Mouse (Mus musculus): ENCODE results near the gene Dnal1. TPM values are rescaled to one million over a fixed set of nuclear protein-coding genes. Genes with fewer than 3 reads are reported as not detected.

The Dnal1 gene
- polyA plus RNA-seq, 1 experiment from 2014 or later, result 4.9 TPM

- no peaks in the 10 kb centered on the region for H3K27me3 ChIP-seq
- H3K4me2 ChIP-seq, result no peak overlapping the region
- no peaks in the 10 kb centered on the region for H3K4me1 ChIP-seq (replicated peaks)
- WGBS, result 93% methylated on average over 8 of the region's 8 CpGs
- no peaks in the 10 kb centered on the region for H3K9me3 ChIP-seq
- H3K36me3 ChIP-seq, result peaks cover 36% of the 10 kb centered on the region
- no peak overlapping the region for H3K27ac ChIP-seq (replicated peaks)
- no peak for ATAC-seq (ENCODE audit: low read depth)
- no peak overlapping the region for H3K9ac ChIP-seq
- no peak overlapping the region for H3K4me3 ChIP-seq
Observed at GRCm38 (mm10) chr12:84129931-84130330, 15.8 kb downstream of the Dnal1 start.

- Histone ChIP-seq H3K4me3 (no peak overlapping the region), H3K36me3 (peaks cover 56% of the 10 kb centered on the region), H3K9ac (no peak overlapping the region), H3K27ac (replicated peaks) (no peak overlapping the region), H3K4me2 (no peak overlapping the region), H3K27me3 (no peaks in the 10 kb centered on the region), H3K4me1 (replicated peaks) (no peaks in the 10 kb centered on the region), H3K9me3 (no peaks in the 10 kb centered on the region)
- no peak for ATAC-seq (ENCODE audit: low read depth)
- 53% methylated on average over 3 of the region's 3 CpGs for WGBS
Observed at GRCm38 (mm10) chr12:84132265-84132664, 18.1 kb downstream of the Dnal1 start.

- no peak overlapping the region for H3K27ac ChIP-seq (replicated peaks)
- no peak overlapping the region for H3K4me2 ChIP-seq
- H3K4me3 ChIP-seq, result no peak overlapping the region
- H3K9me3 ChIP-seq, result no peaks in the 10 kb centered on the region
- H3K27me3 ChIP-seq, result no peaks in the 10 kb centered on the region
- no peak overlapping the region for H3K9ac ChIP-seq
- H3K4me1 ChIP-seq (replicated peaks), result no peaks in the 10 kb centered on the region
- H3K36me3 ChIP-seq, result peaks cover 47% of the 10 kb centered on the region
- no peak for ATAC-seq (ENCODE audit: low read depth)
- WGBS, result 93% methylated on average over 7 of the region's 7 CpGs
Observed at GRCm38 (mm10) chr12:84137131-84137530, 23.0 kb downstream of the Dnal1 start.

GRCm38 (mm10) chr12:84140135-84140534, 26.0 kb downstream of the Dnal1 start:
- Histone ChIP-seq H3K9ac (no peak overlapping the region), H3K4me3 (no peak overlapping the region), H3K27ac (replicated peaks) (no peak overlapping the region), H3K4me2 (no peak overlapping the region), H3K36me3 (peaks cover 47% of the 10 kb centered on the region), H3K27me3 (no peaks in the 10 kb centered on the region), H3K4me1 (replicated peaks) (no peaks in the 10 kb centered on the region), H3K9me3 (no peaks in the 10 kb centered on the region)
- ATAC-seq (ENCODE audit: low read depth), result no peak
- 77% methylated on average over 4 of the region's 4 CpGs for WGBS

- Histone ChIP-seq H3K4me2 (no peak overlapping the region), H3K27me3 (no peaks in the 10 kb centered on the region), H3K4me3 (no peak overlapping the region), H3K4me1 (replicated peaks) (no peaks in the 10 kb centered on the region), H3K27ac (replicated peaks) (no peak overlapping the region), H3K9me3 (no peaks in the 10 kb centered on the region), H3K36me3 (peaks cover 36% of the 10 kb centered on the region), H3K9ac (no peak overlapping the region)
- WGBS, result 93% methylated on average over 4 of the region's 4 CpGs
- no peak for ATAC-seq (ENCODE audit: low read depth)
Observed at GRCm38 (mm10) chr12:84141271-84141670, 27.1 kb downstream of the Dnal1 start.

- Histone ChIP-seq H3K4me3 (no peak overlapping the region), H3K36me3 (peaks cover 27% of the 10 kb centered on the region), H3K9me3 (no peaks in the 10 kb centered on the region), H3K4me1 (replicated peaks) (peaks cover under 1% of the 10 kb centered on the region; the same call in 1 of the 2 replicates), H3K27ac (replicated peaks) (no peak overlapping the region), H3K4me2 (no peak overlapping the region), H3K27me3 (no peaks in the 10 kb centered on the region), H3K9ac (no peak overlapping the region)
- WGBS, result 42% methylated on average over 14 of the region's 14 CpGs
- ATAC-seq (ENCODE audit: low read depth), result no peak
Observed at GRCm38 (mm10) chr12:84142281-84143050, 28.3 kb downstream of the Dnal1 start.

- H3K9ac ChIP-seq, result peak within 1 kb of the TSS; percentile 81
- WGBS, result under 1% methylated on average over 50 of the region's 50 CpGs
- H3K4me3 ChIP-seq, result peak within 1 kb of the TSS; percentile 67
- H3K4me1 ChIP-seq (replicated peaks), result peaks cover 28% of the 10 kb centered on the region
- peak; percentile 95 for ATAC-seq (ENCODE audit: low read depth)
- no peaks in the 10 kb centered on the region for H3K9me3 ChIP-seq
- H3K36me3 ChIP-seq, result peaks cover 22% of the 10 kb centered on the region
- peak within 1 kb of the TSS; percentile 79 for H3K27ac ChIP-seq (replicated peaks)
- peak within 1 kb of the TSS; percentile 93 for H3K4me2 ChIP-seq
- no peaks in the 10 kb centered on the region for H3K27me3 ChIP-seq
Observed at GRCm38 (mm10) chr12:84147954-84148621, 33.9 kb downstream of the Dnal1 start, which contains the start of gene Pnma1. Gene Pnma1 (minus strand): TSS chr12:84148489.

- no peaks in the 10 kb centered on the region for H3K27me3 ChIP-seq
- H3K9ac ChIP-seq, result peak overlapping the region; percentile 81
- H3K4me1 ChIP-seq (replicated peaks), result peaks cover 28% of the 10 kb centered on the region
- peaks cover 27% of the 10 kb centered on the region for H3K36me3 ChIP-seq
- peak overlapping the region; percentile 79 for H3K27ac ChIP-seq (replicated peaks)
- WGBS, result 5% methylated on average over 10 of the region's 10 CpGs
- peak overlapping the region; percentile 93 for H3K4me2 ChIP-seq
- ATAC-seq (ENCODE audit: low read depth), result peak; percentile 2; the same call in 1 of the 2 replicates
- peak overlapping the region; percentile 67 for H3K4me3 ChIP-seq
- H3K9me3 ChIP-seq, result no peaks in the 10 kb centered on the region
Observed at GRCm38 (mm10) chr12:84148622-84149012, 34.5 kb downstream of the Dnal1 start.

GRCm38 (mm10) chr12:84149971-84150370, 35.8 kb downstream of the Dnal1 start:
- Histone ChIP-seq H3K27me3 (no peaks in the 10 kb centered on the region), H3K9me3 (no peaks in the 10 kb centered on the region), H3K4me2 (no peak overlapping the region), H3K9ac (peak overlapping the region; percentile 52; the same call in 1 of the 2 replicates), H3K27ac (replicated peaks) (no peak overlapping the region), H3K4me3 (no peak overlapping the region), H3K36me3 (peaks cover 32% of the 10 kb centered on the region; the same call in 1 of the 2 replicates), H3K4me1 (replicated peaks) (peaks cover 28% of the 10 kb centered on the region)
- no peak for ATAC-seq (ENCODE audit: low read depth)
- 46% methylated on average over 15 of the region's 15 CpGs for WGBS

GRCm38 (mm10) chr12:84150976-84151375, 36.8 kb downstream of the Dnal1 start:
- Histone ChIP-seq H3K27ac (replicated peaks) (no peak overlapping the region), H3K4me1 (replicated peaks) (peaks cover 28% of the 10 kb centered on the region), H3K27me3 (no peaks in the 10 kb centered on the region), H3K36me3 (peaks cover 40% of the 10 kb centered on the region), H3K9ac (no peak overlapping the region), H3K4me2 (no peak overlapping the region), H3K4me3 (no peak overlapping the region), H3K9me3 (no peaks in the 10 kb centered on the region)
- WGBS, result 70% methylated on average over 6 of the region's 6 CpGs
- ATAC-seq (ENCODE audit: low read depth), result no peak

- Histone ChIP-seq H3K27me3 (no peaks in the 10 kb centered on the region), H3K4me2 (no peak overlapping the region), H3K36me3 (peaks cover 49% of the 10 kb centered on the region), H3K9ac (no peak overlapping the region), H3K27ac (replicated peaks) (no peak overlapping the region), H3K9me3 (no peaks in the 10 kb centered on the region), H3K4me3 (no peak overlapping the region), H3K4me1 (replicated peaks) (peaks cover 28% of the 10 kb centered on the region)
- ATAC-seq (ENCODE audit: low read depth), result no peak
- WGBS, result 90% methylated on average over 10 of the region's 10 CpGs
Observed at GRCm38 (mm10) chr12:84151911-84152310, 37.7 kb downstream of the Dnal1 start.

GRCm38 (mm10) chr12:84152352-84153190, 38.4 kb downstream of the Dnal1 start:
- Histone ChIP-seq H3K27me3 (no peaks in the 10 kb centered on the region), H3K4me3 (no peak overlapping the region), H3K4me1 (replicated peaks) (peaks cover 26% of the 10 kb centered on the region), H3K27ac (replicated peaks) (no peak overlapping the region), H3K36me3 (peaks cover 49% of the 10 kb centered on the region), H3K4me2 (no peak overlapping the region), H3K9me3 (no peaks in the 10 kb centered on the region), H3K9ac (no peak overlapping the region)
- 66% methylated on average over 32 of the region's 32 CpGs for WGBS
- ATAC-seq (ENCODE audit: low read depth), result no peak
